Mouse (Mus musculus) kidney, postnatal 0 days (tissue): ENCODE measurements around the gene Trmt10a. TPM values are rescaled to one million over a fixed set of nuclear protein-coding genes. Genes with fewer than 3 reads are reported as not detected.

ENCODE experiments used
- ATAC-seq: fragments of 200-750 bp; cut with Nextera tagmentation; replicated peaks from 2 replicates; pipeline ENCODE4 v1.8.0; 2017; ENCODE audit warnings: low read depth, moderate number of reproducible peaks, moderate TSS enrichment, moderate library complexity; ENCODE audit not compliant: low FRiP score
- DNase-seq: peaks from one replicate; pipeline ENCODE4 v3.0.0-alpha.2; 2016; ENCODE audit warnings: low spot score
- H3K27ac ChIP-seq: fragments of 300-500 bp; sonication (generic); 2 replicates; pipeline ENCODE4 v1.5.1; 2014; ENCODE audit warnings: mild to moderate bottlenecking
- H3K27me3 ChIP-seq: fragments of 300-500 bp; sonication (generic); 2 replicates; pipeline ENCODE4 v1.6.1; 2014; ENCODE audit warnings: low read length, mixed read lengths; ENCODE audit not compliant: insufficient read depth
- H3K36me3 ChIP-seq: fragments of 300-500 bp; sonication (generic); 2 replicates; pipeline ENCODE4 v1.6.1; 2014; ENCODE audit warnings: low read length, mixed read lengths; ENCODE audit not compliant: insufficient read depth
- H3K4me1 ChIP-seq: fragments of 300-500 bp; sonication (generic); replicated peaks from 2 replicates; pipeline ENCODE4 v1.6.1; 2014; ENCODE audit warnings: antibody characterized with exemption, low read length, mixed read lengths; ENCODE audit not compliant: insufficient read depth
- H3K4me2 ChIP-seq: fragments of 300-500 bp; sonication (generic); 2 replicates; pipeline ENCODE4 v1.6.1; 2014; ENCODE audit warnings: mild to moderate bottlenecking, low read length, moderate library complexity, mixed read lengths
- H3K4me3 ChIP-seq: fragments of 300-500 bp; sonication (generic); replicated peaks from 2 replicates; pipeline ENCODE4 v1.5.1; 2014; ENCODE audit warnings: low read depth, low read length
- H3K9ac ChIP-seq: fragments of 300-500 bp; sonication (generic); 2 replicates; pipeline ENCODE4 v1.6.1; 2014; ENCODE audit warnings: low read depth, low read length
- H3K9me3 ChIP-seq: fragments of 300-500 bp; sonication (generic); replicated peaks from 2 replicates; pipeline ENCODE4 v1.6.1; 2016; ENCODE audit warnings: low read length, inconsistent platforms, mixed read lengths
- CTCF ChIP-seq: IDR thresholded peaks from 2 replicates; pipeline ENCODE4 v1.5.1; 2016; ENCODE audit warnings: antibody characterized with exemption, low read depth, mild to moderate bottlenecking, moderate library complexity
- WGBS: fragments of 180-500 bp; shearing (Covaris S2); extraction: QIAGEN DNeasy Blood & Tissue Kit; methylation state at CpG from one replicate; pipeline ENCODE4 v1.1.7; 2014; 5-methylcytosine and 5-hydroxymethylcytosine counted together
- polyA plus RNA-seq: library from polyadenylated mRNA; unstranded; fragments of >200 nt; fragmentation: Nextera tagmentation; extraction: Ambion mirVana; gene quantifications from 2 replicates; pipeline ENCODE4 v1.2.1, GENCODE M21; 2015

Trmt10a gene
- polyA plus RNA-seq, 1 experiment from 2014 or later: 13.2 TPM

DNA sequence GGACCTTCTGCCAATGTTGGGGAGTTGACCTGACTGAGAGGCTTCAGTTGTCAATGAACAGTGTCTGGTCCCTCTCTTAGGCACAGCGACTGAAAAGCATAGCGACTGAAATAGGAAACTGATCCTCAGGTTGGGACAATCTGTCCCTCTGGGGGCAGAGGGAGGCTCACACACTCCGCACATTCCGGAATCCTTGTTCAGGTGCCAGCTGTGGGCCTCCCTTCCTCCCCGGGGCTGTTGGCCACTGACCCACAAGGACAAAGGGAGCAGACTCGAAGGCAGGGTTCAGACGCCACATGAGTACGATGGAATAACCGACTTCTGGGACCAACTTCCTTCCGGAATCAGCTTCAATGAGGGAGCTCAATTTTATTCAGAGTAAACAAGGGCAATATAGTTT, 18.4 kb downstream of the Trmt10a start:
- DNase-seq (no peak), ATAC-seq (no peak)
- no peak overlapping the region for H3K9ac ChIP-seq
- TF ChIP-seq CTCF: no peak
- no peak overlapping the region for H3K27ac ChIP-seq
- H3K36me3 ChIP-seq: no peaks in the 10 kb centered on the region
- no peaks in the 10 kb centered on the region for H3K4me1 ChIP-seq
- no peak overlapping the region for H3K4me3 ChIP-seq
- H3K4me2 ChIP-seq: no peak overlapping the region
- H3K9me3 ChIP-seq: no peaks in the 10 kb centered on the region
- no peaks in the 10 kb centered on the region for H3K27me3 ChIP-seq
- WGBS: 80% methylated on average over 10 of the region's 10 CpGs

DNA sequence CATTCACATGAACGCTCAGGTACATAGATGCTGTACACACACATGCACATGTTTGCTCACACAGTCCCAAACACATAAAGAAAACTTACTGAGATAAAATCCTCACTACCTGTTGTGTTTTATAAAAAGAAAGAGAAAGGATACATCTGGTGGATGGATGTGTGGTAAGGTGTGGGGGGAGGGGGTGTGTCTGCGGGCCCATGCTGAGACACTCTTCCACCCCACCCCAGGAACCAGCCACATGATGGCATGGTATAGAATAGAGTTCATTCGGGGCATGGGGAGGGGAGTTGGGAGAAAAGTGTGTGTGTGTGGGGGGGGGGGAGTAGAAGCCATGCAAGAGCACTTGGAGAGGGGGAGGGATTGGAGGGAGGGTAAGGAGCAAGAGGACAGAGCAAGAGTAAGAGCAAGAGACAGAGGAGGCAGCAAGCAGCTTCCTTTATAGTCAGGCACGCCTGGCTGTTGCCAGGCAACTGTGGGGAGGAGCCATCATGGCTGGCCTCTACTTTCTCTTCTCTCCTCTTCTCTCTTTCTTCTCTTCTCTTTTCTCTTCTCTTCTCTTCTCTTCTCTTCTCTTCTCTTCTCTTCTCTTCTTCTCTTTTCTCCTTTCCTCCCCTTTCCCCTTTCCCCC, 19.4 kb downstream of the Trmt10a start:
- Histone ChIP-seq H3K4me3 (no peak overlapping the region), H3K27me3 (no peaks in the 10 kb centered on the region), H3K4me1 (no peaks in the 10 kb centered on the region), H3K9ac (no peak overlapping the region), H3K36me3 (no peaks in the 10 kb centered on the region), H3K27ac (no peak overlapping the region), H3K4me2 (no peak overlapping the region), H3K9me3 (no peaks in the 10 kb centered on the region)
- ATAC-seq (no peak), DNase-seq (no peak)
- 66% methylated on average over 4 of the region's 4 CpGs for WGBS
- TF ChIP-seq CTCF: no peak

DNA sequence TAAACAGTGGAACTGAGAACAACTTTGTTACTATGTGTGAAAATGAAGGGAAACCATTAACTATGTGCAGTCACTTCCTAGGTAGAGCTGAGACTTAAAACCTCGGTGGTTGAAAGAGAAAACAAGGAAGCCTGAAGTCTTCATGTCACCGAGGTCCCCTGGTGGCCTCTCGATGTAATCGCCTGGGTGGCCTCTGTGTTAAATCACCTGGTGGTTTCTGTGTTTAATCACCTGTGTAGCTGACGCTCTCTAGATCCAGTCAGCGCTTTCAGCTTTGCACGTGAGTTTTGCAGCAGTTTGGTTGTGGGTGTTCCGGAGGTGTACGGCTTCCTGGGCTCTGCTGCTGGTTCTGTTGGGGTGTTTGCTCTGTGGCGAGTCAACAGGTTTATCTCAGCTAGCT, 30.0 kb downstream of the Trmt10a start:
- no peak overlapping the region for H3K27ac ChIP-seq
- no peak; the same call in 1 of the 2 replicates for TF ChIP-seq CTCF
- no peaks in the 10 kb centered on the region for H3K9me3 ChIP-seq
- no peak overlapping the region for H3K4me2 ChIP-seq
- WGBS: 72% methylated on average over 10 of the region's 10 CpGs
- H3K4me1 ChIP-seq: no peaks in the 10 kb centered on the region
- no peak overlapping the region for H3K4me3 ChIP-seq
- H3K36me3 ChIP-seq: no peaks in the 10 kb centered on the region
- H3K27me3 ChIP-seq: no peaks in the 10 kb centered on the region
- DNase-seq (no peak), ATAC-seq (no peak)
- H3K9ac ChIP-seq: no peak overlapping the region

DNA sequence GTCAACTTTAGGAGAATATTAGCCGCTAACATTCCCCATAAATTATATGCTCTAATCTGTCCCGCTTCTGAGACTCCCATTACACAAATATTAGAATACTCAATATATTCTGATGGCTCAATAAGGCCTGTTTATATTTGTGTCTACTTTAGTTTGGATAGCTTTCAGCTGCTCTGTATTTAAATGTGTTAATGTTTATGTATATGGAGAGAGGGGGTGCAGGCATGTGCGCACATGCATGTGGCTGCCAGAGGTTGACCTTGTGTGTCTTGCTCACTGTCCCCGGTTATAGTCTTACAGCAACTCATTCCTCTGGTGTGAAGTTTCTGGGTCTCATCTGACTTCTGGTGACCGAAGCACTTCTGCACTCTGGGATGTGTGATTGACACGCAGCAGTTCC, 32.3 kb downstream of the Trmt10a start:
- H3K27ac ChIP-seq: no peak overlapping the region
- no peak for TF ChIP-seq CTCF
- no peak overlapping the region for H3K9ac ChIP-seq
- no peaks in the 10 kb centered on the region for H3K4me1 ChIP-seq
- H3K9me3 ChIP-seq: no peaks in the 10 kb centered on the region
- ATAC-seq: no peak
- H3K27me3 ChIP-seq: no peaks in the 10 kb centered on the region
- WGBS: 46% methylated on average over 6 of the region's 6 CpGs
- H3K36me3 ChIP-seq: no peaks in the 10 kb centered on the region
- peak; percentile 45 for DNase-seq
- no peak overlapping the region for H3K4me2 ChIP-seq
- no peak overlapping the region for H3K4me3 ChIP-seq

DNA sequence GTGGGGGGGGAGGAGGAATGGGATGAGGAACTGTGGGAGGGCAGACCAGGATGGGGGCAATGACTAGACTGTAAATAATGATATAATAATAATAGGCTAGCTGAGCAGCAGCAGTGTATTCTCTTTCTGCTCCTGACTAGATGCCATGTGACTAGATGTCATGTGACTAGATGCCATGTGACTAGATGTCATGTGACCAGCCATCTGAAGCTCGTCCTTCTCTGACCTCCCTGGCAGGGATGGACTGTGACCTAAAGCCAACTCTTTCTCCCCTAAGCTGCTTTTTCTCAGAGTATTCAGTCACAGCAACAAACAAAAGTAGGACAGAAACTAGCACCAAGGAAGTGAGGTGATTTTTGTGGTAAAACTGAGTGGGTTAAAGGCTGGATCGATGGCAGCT, 38.8 kb downstream of the Trmt10a start:
- no peak overlapping the region for H3K4me2 ChIP-seq
- H3K4me1 ChIP-seq: no peaks in the 10 kb centered on the region
- ATAC-seq (no peak), DNase-seq (no peak)
- WGBS: 77% methylated on average over 2 of the region's 2 CpGs
- no peaks in the 10 kb centered on the region for H3K36me3 ChIP-seq
- no peak overlapping the region for H3K9ac ChIP-seq
- H3K27me3 ChIP-seq: no peaks in the 10 kb centered on the region
- no peak overlapping the region for H3K27ac ChIP-seq
- no peaks in the 10 kb centered on the region for H3K9me3 ChIP-seq
- no peak overlapping the region for H3K4me3 ChIP-seq
- no peak for TF ChIP-seq CTCF

- Histone ChIP-seq H3K27me3 (no peaks in the 10 kb centered on the region), H3K9me3 (no peaks in the 10 kb centered on the region), H3K4me1 (no peaks in the 10 kb centered on the region), H3K27ac (no peak overlapping the region), H3K4me2 (no peak overlapping the region), H3K36me3 (no peaks in the 10 kb centered on the region), H3K9ac (no peak overlapping the region), H3K4me3 (no peak overlapping the region)
- ATAC-seq (no peak), DNase-seq (no peak)
- TF ChIP-seq CTCF: no peak
- 85% methylated on average over 7 of the region's 7 CpGs for WGBS
Observed at GRCm38 (mm10) chr3:138183371-138183770, 40.1 kb downstream of the Trmt10a start.

GRCm38 (mm10) chr3:138185290-138185689, 42.0 kb downstream of the Trmt10a start:
- Histone ChIP-seq H3K9ac (no peak overlapping the region), H3K36me3 (no peaks in the 10 kb centered on the region), H3K4me1 (no peaks in the 10 kb centered on the region), H3K4me3 (no peak overlapping the region), H3K27me3 (no peaks in the 10 kb centered on the region), H3K9me3 (no peaks in the 10 kb centered on the region), H3K4me2 (no peak overlapping the region), H3K27ac (no peak overlapping the region)
- ATAC-seq: no peak
- DNase-seq: peak; percentile 22
- WGBS: 46% methylated on average over 4 of the region's 4 CpGs
- TF ChIP-seq CTCF: no peak
